Mouse (Mus musculus) midbrain, embryonic 14.5 days (tissue): ENCODE data around the gene Kcnk4. TPM values are rescaled to one million over a fixed set of nuclear protein-coding genes. Genes with fewer than 3 reads are reported as not detected.

ENCODE experiments used
- ATAC-seq: fragments of 200-750 bp; cut with Nextera tagmentation; 2 replicates; pipeline ENCODE4 v1.8.0; 2017; ENCODE audit warnings: moderate number of reproducible peaks, moderate library complexity; ENCODE audit not compliant: low FRiP score, low TSS enrichment
- DNase-seq: peaks from one replicate; pipeline ENCODE4 v3.0.0-alpha.2; 2015
- H3K27ac ChIP-seq: fragments of 300-500 bp; sonication (generic); replicated peaks from 2 replicates; pipeline ENCODE4 v1.5.1; 2014; ENCODE audit warnings: mild to moderate bottlenecking, low read depth, low read length, moderate library complexity
- H3K27me3 ChIP-seq: fragments of 300-500 bp; sonication (generic); 2 replicates; pipeline ENCODE4 v1.6.1; 2014; ENCODE audit warnings: low read length, control low read depth, mixed read lengths; ENCODE audit not compliant: control insufficient read depth, insufficient read depth
- H3K36me3 ChIP-seq: fragments of 300-500 bp; sonication (generic); 2 replicates; pipeline ENCODE4 v1.6.1; 2014; ENCODE audit warnings: low read length, control low read depth; ENCODE audit not compliant: control insufficient read depth, insufficient read depth
- H3K4me1 ChIP-seq: fragments of 300-500 bp; sonication (generic); 2 replicates; pipeline ENCODE4 v1.6.1; 2014; ENCODE audit warnings: mild to moderate bottlenecking, antibody characterized with exemption, low read length, control low read depth; ENCODE audit not compliant: control insufficient read depth, insufficient read depth
- H3K4me2 ChIP-seq: fragments of 300-500 bp; sonication (generic); 2 replicates; pipeline ENCODE4 v1.6.1; 2014; ENCODE audit warnings: mild to moderate bottlenecking, low read length, moderate library complexity
- H3K4me3 ChIP-seq: fragments of 300-500 bp; sonication (generic); replicated peaks from 2 replicates; pipeline ENCODE4 v1.5.1; 2014; ENCODE audit warnings: low read depth, low read length
- H3K9ac ChIP-seq: fragments of 300-500 bp; sonication (generic); replicated peaks from 2 replicates; pipeline ENCODE4 v1.6.1; 2014; ENCODE audit warnings: mild to moderate bottlenecking, low read length, moderate library complexity
- H3K9me3 ChIP-seq: fragments of 300-500 bp; sonication (generic); 2 replicates; pipeline ENCODE4 v1.6.1; 2016; ENCODE audit warnings: low read length, control low read depth, mixed read lengths; ENCODE audit not compliant: control insufficient read depth
- WGBS: fragments of 180-500 bp; shearing (Covaris S2); extraction: QIAGEN DNeasy Blood & Tissue Kit; methylation state at CpG from one replicate; pipeline ENCODE4 v1.1.7; 2014; 5-methylcytosine and 5-hydroxymethylcytosine counted together
- polyA plus RNA-seq: library from polyadenylated mRNA; unstranded; fragments of >200 nt; fragmentation: Nextera tagmentation; extraction: Ambion mirVana; gene quantifications from 2 replicates; pipeline ENCODE4 v1.2.1, GENCODE M21; 2014

The Kcnk4 gene
- polyA plus RNA-seq, 1 experiment from 2014 or later: 1.9 TPM

GRCm38 (mm10) chr19:6951381-6951968 is 17.2 kb upstream of the Kcnk4 start:
- Histone ChIP-seq H3K4me2 (peak overlapping the region; percentile 97), H3K4me1 (peaks cover 20% of the 10 kb centered on the region), H3K27ac (peak overlapping the region; percentile 84), H3K4me3 (peak overlapping the region; percentile 50), H3K27me3 (no peaks in the 10 kb centered on the region), H3K9ac (peak overlapping the region; percentile 69), H3K36me3 (0 out of 2 replicates have a peak, but pooled peaks cover 6% of the 10 kb centered on the region), H3K9me3 (no peaks in the 10 kb centered on the region)
- under 1% methylated on average over 35 of the region's 35 CpGs for WGBS
- DNase-seq: peak; percentile 95
- peak; percentile 79 for ATAC-seq

GRCm38 (mm10) chr19:6950613-6951153 is 16.4 kb upstream of the Kcnk4 start:
- Histone ChIP-seq H3K4me1 (peaks cover 20% of the 10 kb centered on the region), H3K4me2 (peak overlapping the region; percentile 97), H3K9ac (peak overlapping the region; percentile 69), H3K9me3 (no peaks in the 10 kb centered on the region), H3K27ac (peak overlapping the region; percentile 84), H3K36me3 (peaks cover 10% of the 10 kb centered on the region), H3K4me3 (peak overlapping the region; percentile 50), H3K27me3 (no peaks in the 10 kb centered on the region)
- DNase-seq (peak; percentile 83), ATAC-seq (peak; percentile 43)
- under 1% methylated on average over 28 of the region's 28 CpGs for WGBS

DNA sequence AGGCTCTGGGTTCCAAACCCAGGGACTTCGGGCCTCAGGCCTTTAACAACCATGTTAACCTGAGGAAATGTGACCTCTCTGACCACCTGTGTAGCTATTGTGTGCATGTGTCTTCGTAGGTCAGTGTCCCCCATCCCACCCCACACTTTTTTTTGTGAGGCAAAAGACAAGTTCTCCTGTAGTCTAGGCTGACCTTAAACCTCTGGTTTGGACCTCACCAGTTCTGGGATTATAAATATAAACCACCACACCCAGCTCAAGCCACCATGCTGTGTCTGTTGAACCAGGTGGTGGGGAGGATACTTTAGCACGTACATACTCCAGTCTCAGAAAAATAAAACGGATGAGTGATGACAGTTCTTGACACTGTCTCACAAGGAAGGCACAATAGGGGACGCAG is 15.6 kb upstream of the Kcnk4 start:
- Histone ChIP-seq H3K4me1 (peaks cover 20% of the 10 kb centered on the region), H3K36me3 (peaks cover 10% of the 10 kb centered on the region), H3K27ac (0 out of 2 replicates have a peak overlapping the region, but pooled peaks have one; percentile 84), H3K4me3 (peak overlapping the region; percentile 50), H3K9ac (peak overlapping the region; percentile 69), H3K4me2 (peak overlapping the region; percentile 97), H3K9me3 (no peaks in the 10 kb centered on the region), H3K27me3 (no peaks in the 10 kb centered on the region)
- DNase-seq: no peak
- no peak for ATAC-seq
- 46% methylated on average over 5 of the region's 5 CpGs for WGBS

- ATAC-seq (no peak), DNase-seq (no peak)
- Histone ChIP-seq H3K4me1 (peaks cover 20% of the 10 kb centered on the region), H3K36me3 (peaks cover 10% of the 10 kb centered on the region), H3K27ac (no peak overlapping the region), H3K27me3 (no peaks in the 10 kb centered on the region), H3K4me3 (no peak overlapping the region), H3K9ac (no peak overlapping the region), H3K9me3 (no peaks in the 10 kb centered on the region), H3K4me2 (peak overlapping the region; percentile 97)
- WGBS: 90% methylated on average over 5 of the region's 5 CpGs
Observed at GRCm38 (mm10) chr19:6949532-6949931, 15.2 kb upstream of the Kcnk4 start.

DNA sequence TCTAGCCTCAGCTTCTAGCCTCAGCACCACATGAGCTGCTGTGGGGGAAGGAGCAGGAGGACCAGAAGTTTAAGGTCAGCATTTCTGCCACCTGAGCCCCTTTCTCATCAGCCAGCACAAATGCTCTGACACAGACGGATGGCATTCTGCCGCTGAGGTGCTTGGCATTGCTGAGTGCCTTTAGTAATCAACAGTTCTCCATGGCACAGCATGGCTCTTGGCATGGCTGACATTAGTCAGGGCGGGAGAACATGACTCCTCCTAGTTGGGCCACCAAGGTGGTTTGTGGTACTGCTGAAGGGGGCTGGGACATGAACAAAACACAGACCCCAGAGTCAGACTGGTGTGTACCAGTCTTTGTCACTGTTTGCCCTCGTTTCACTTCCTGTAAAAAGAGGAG is 13.9 kb upstream of the Kcnk4 start:
- H3K36me3 ChIP-seq: peaks cover 10% of the 10 kb centered on the region
- no peak overlapping the region for H3K27ac ChIP-seq
- DNase-seq: no peak
- H3K4me1 ChIP-seq: peaks cover 19% of the 10 kb centered on the region
- no peaks in the 10 kb centered on the region for H3K27me3 ChIP-seq
- no peaks in the 10 kb centered on the region for H3K9me3 ChIP-seq
- no peak overlapping the region for H3K4me2 ChIP-seq
- H3K9ac ChIP-seq: no peak overlapping the region
- H3K4me3 ChIP-seq: no peak overlapping the region
- 83% methylated on average over 4 of the region's 4 CpGs for WGBS
- no peak for ATAC-seq

- Histone ChIP-seq H3K9ac (no peak overlapping the region), H3K4me3 (no peak overlapping the region), H3K4me2 (no peak overlapping the region), H3K27me3 (no peaks in the 10 kb centered on the region), H3K36me3 (peaks cover 10% of the 10 kb centered on the region), H3K4me1 (peaks cover 19% of the 10 kb centered on the region), H3K9me3 (no peaks in the 10 kb centered on the region), H3K27ac (no peak overlapping the region)
- WGBS: 55% methylated on average over 4 of the region's 4 CpGs
- ATAC-seq (no peak), DNase-seq (no peak)
Observed at GRCm38 (mm10) chr19:6947742-6948141, 13.4 kb upstream of the Kcnk4 start.

DNA sequence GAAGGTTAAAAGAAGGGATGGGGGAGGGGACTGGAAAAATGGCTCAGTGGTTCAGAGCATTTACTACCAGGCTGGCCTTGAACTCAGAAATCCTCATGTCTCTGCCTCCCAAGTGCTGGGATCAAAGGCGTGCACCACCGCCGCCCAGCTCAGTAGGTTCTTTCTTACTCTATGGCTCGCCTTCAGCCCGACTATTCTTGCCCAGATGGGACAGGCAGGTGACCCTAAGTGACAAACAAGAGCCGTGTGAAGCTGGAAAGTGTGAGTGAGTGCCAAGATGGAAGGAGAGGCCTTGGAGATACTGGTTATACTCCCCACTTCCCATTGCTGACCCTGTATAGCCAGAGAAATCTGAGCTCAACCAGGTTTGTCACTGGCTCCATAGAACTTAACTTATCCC is 9.4 kb upstream of the Kcnk4 start:
- Histone ChIP-seq H3K36me3 (peaks cover 12% of the 10 kb centered on the region), H3K4me2 (no peak overlapping the region; the same call in 1 of the 2 replicates), H3K27ac (no peak overlapping the region), H3K4me1 (peaks cover 26% of the 10 kb centered on the region), H3K4me3 (no peak overlapping the region), H3K27me3 (no peaks in the 10 kb centered on the region), H3K9ac (no peak overlapping the region), H3K9me3 (no peaks in the 10 kb centered on the region)
- DNase-seq (no peak), ATAC-seq (no peak)
- WGBS: 94% methylated on average over 6 of the region's 6 CpGs

DNA sequence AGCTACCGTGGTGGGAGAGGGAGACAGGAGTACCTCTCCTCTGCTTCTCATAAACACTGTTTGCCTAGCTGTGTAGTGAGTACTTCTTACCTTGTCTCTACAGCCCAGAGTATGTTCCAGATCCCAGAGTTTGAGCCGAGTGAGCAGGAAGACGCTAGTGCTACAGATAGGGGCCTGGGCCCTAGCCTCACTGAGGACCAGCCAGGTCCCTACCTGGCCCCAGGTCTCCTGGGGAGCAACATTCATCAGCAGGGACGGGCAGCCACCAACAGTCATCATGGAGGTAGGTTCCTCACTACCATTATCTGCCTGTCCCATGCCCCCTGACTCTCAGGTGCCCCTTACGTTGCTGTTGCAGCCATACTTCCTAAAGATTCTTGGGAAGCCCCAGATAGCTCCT is 8.4 kb upstream of the Kcnk4 start:
- 28% methylated on average over 5 of the region's 5 CpGs for WGBS
- Histone ChIP-seq H3K4me2 (peak overlapping the region; percentile 99), H3K4me3 (peak overlapping the region; percentile 85), H3K27me3 (no peaks in the 10 kb centered on the region), H3K4me1 (peaks cover 26% of the 10 kb centered on the region), H3K9me3 (no peaks in the 10 kb centered on the region), H3K36me3 (peaks cover 17% of the 10 kb centered on the region), H3K27ac (peak overlapping the region; percentile 94), H3K9ac (peak overlapping the region; percentile 92)
- ATAC-seq: no peak
- no peak for DNase-seq

DNA sequence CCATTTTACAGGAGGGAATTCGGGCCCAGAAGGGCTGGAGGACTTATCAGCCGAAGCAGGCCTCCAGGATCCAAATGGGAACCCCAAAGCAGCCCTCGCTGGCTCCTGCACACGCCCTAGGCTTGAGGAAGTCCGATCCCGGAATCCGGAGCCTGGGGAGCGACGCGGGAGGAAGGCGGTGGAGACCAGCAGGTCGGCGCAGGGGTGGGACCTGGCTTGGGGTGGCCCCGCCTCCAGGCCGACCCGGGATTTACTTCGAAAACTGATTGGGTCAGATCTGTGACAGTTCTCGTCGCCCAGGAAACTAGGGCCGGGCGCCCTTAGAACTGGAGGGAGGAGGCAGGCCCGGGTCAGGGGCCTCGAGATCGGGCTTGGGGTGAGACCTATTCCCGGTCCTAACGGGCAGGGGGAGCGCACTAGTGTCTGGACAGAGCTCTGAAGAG is 8.0 kb upstream of the Kcnk4 start, which contains the start of gene Gpr137:
Gpr137 (minus strand) TSS at position 232 of the 443 bp plus-strand sequence.
- Histone ChIP-seq H3K4me2 (peak within 1 kb of the TSS; percentile 99), H3K27ac (peak within 1 kb of the TSS; percentile 94), H3K4me3 (peak within 1 kb of the TSS; percentile 85), H3K9me3 (no peaks in the 10 kb centered on the region), H3K36me3 (peaks cover 17% of the 10 kb centered on the region), H3K27me3 (no peaks in the 10 kb centered on the region), H3K4me1 (peaks cover 26% of the 10 kb centered on the region), H3K9ac (peak within 1 kb of the TSS; percentile 92)
- ATAC-seq (peak; percentile 84), DNase-seq (peak; percentile 92)
- under 1% methylated on average over 27 of the region's 27 CpGs for WGBS
